8 mouse cellular contexts compared by ENCODE assay signal in the genomic region with DNA sequence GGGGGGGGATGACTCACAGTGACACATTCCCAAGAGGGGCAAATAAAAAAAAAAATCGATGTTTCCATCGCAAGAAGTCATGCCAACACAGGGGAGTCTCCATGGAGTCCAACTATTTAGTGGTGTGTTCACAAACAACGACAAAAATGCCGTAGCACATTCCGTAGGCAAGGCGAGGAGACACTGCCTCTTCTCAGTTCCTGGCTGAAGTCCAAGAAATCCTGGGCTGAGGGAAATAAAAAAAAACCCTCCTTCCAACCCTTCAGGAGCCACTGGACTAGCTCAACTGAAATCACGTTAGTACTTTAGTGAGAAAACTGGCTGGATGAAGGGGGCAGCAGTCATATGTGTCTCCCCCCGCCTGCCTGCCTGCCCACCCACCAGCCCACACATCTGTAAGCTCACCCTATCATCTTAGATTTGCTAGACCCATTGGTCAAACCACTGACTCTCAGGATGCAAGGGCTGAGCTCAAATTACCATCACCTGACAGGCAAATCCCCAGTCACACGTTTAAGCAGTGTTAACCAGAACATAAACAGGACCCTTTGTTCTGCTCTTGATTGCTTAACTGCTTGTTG. TPM values are rescaled to one million over a fixed set of nuclear protein-coding genes. Genes with fewer than 3 reads are reported as not detected.
DNase-seq lines count a peak whose midpoint lies in the region; ATAC-seq and TF ChIP-seq lines count a peak whose summit lies in the region.

No protein-coding gene starts in this region.

- no peak overlapping the region for H3K9ac ChIP-seq in forebrain, embryonic 16.5 days (replicated peaks; ENCODE audit: low read depth, low read length)
- H3K9ac ChIP-seq in intestine, embryonic 15.5 days, result no peak overlapping the region

- H3K27me3 ChIP-seq in forebrain, embryonic 16.5 days (replicated peaks; ENCODE audit: control insufficient read depth, insufficient read depth, low read length), result no peaks in the 10 kb centered on the region
- no peaks in the 10 kb centered on the region for H3K27me3 ChIP-seq in intestine, embryonic 15.5 days (replicated peaks)

- no peak for TF ChIP-seq CTCF in left cerebral cortex, adult 2 months (IDR thresholded peaks at IDR 0.05)

- peak overlapping the region; percentile 13; the same call in 1 of the 2 replicates for H3K4me3 ChIP-seq in left cerebral cortex, adult 2 months
- H3K4me3 ChIP-seq in forebrain, embryonic 16.5 days (replicated peaks; ENCODE audit: low read length), result no peak overlapping the region
- no peak overlapping the region for H3K4me3 ChIP-seq in intestine, embryonic 15.5 days (replicated peaks)

- H3K4me1 ChIP-seq in forebrain, embryonic 16.5 days (replicated peaks; ENCODE audit: control insufficient read depth, insufficient read depth, low read length), result peaks cover 5% of the 10 kb centered on the region; the same call in 1 of the 2 replicates
- H3K4me1 ChIP-seq in intestine, embryonic 15.5 days (replicated peaks), result peaks cover 17% of the 10 kb centered on the region; the same call in 1 of the 2 replicates

- intact Hi-C loops in left cerebral cortex, adult 2 months (cut with DNase I), result no loop called here
- intact Hi-C loops in left cerebral cortex, postnatal 14 days (cut with DNase I), result no loop called here
- intact Hi-C loops in gastrocnemius, postnatal 14 days (cut with DNase I; ENCODE audit: low total_unique reads), result no loop called here

- no peak overlapping the region for H3K4me2 ChIP-seq in forebrain, embryonic 16.5 days (ENCODE audit: low read length)
- no peak overlapping the region for H3K4me2 ChIP-seq in intestine, embryonic 15.5 days (replicated peaks)

- DNase-seq in left cerebral cortex, adult 2 months (ENCODE audit: extremely low spot score in 1 of 2, low spot score in 2 of 2), result no peak
- no peak for DNase-seq in left cerebral cortex, postnatal 14 days (ENCODE audit: low spot score in 2 of 2)
- peak; percentile 72 for DNase-seq in lung, postnatal 25 days (ENCODE audit: low spot score)
- no peak for DNase-seq in thymus, postnatal 25 days
- DNase-seq in c-Kit-positive CD71-positive TER-119-positive erythroid progenitor cells, embryonic 14.5 days (ENCODE audit: low spot score), result no peak
- no peak for DNase-seq in gastrocnemius, postnatal 14 days

- H3K9me3 ChIP-seq in forebrain, embryonic 16.5 days (ENCODE audit: control insufficient read depth, low read length), result no peaks in the 10 kb centered on the region
- H3K9me3 ChIP-seq in intestine, embryonic 15.5 days, result no peaks in the 10 kb centered on the region

- H3K27ac ChIP-seq in left cerebral cortex, adult 2 months, result peak overlapping the region; percentile 55; the same call in 1 of the 2 replicates
- no peak overlapping the region for H3K27ac ChIP-seq in forebrain, embryonic 16.5 days (ENCODE audit: low read length)
- H3K27ac ChIP-seq in intestine, embryonic 15.5 days, result 0 out of 2 replicates have a peak overlapping the region, but pooled peaks have one; percentile 1

- H3K36me3 ChIP-seq in forebrain, embryonic 16.5 days (ENCODE audit: control insufficient read depth, insufficient read depth), result no peaks in the 10 kb centered on the region
- H3K36me3 ChIP-seq in intestine, embryonic 15.5 days, result no peaks in the 10 kb centered on the region

- peak; percentile 49; the same call in 1 of the 2 replicates for ATAC-seq in forebrain, embryonic 16.5 days
- peak; percentile 61 for ATAC-seq in intestine, embryonic 15.5 days

- 19% methylated on average over 9 of the region's 9 CpGs for WGBS in forebrain, embryonic 16.5 days
- 18% methylated on average over 9 of the region's 9 CpGs for WGBS in intestine, embryonic 15.5 days

RNA-seq across cellular contexts. Expression of a gene that starts 11.8 kb away (rescaled TPM):
- total RNA-seq in left cerebral cortex, adult 2 months (2021), result 10 to 100 TPM; 21.2 to 22.6 TPM
- 10 to 100 TPM; 25.1 to 27.2 TPM for total RNA-seq in left cerebral cortex, postnatal 14 days (2021)
- polyA plus RNA-seq in forebrain, embryonic 16.5 days (2015; fragmentation: Nextera tagmentation; extraction: Ambion mirVana), result 6.7 and 8.0 TPM in 2 replicates
- polyA plus RNA-seq in intestine, embryonic 15.5 days (2015; fragmentation: Nextera tagmentation; extraction: Ambion mirVana), result 18.9 and 19.3 TPM in 2 replicates
- total RNA-seq in gastrocnemius, postnatal 14 days (2021), result 10 to 100 TPM; 45.5 to 50.0 TPM
